Mouse (Mus musculus) adrenal gland, adult 18-20 months (tissue): Measurements from ENCODE around the gene Vmn1r129. TPM values are rescaled to one million over a fixed set of nuclear protein-coding genes. Genes with fewer than 3 reads are reported as not detected.
"Not testable (repeated sequence)": the region's sequence is repeated elsewhere in the genome, so short reads cannot be mapped to it uniquely, and the experiment has no call there.

Experiments
- DNase-seq, 2 experiments: peaks; one replicate each; pipeline ENCODE4 v3.0.0; 2021 to 2022; ENCODE audit warnings: low spot score in 2 of 2
- long read RNA-seq, 2 experiments: library from polyadenylated mRNA; stranded (forward); transcript quantifications; one replicate each; pipeline ENCODE4 v2.0.0; 2021
- total RNA-seq, 2 experiments: library from RNA; stranded (reverse); gene quantifications; 1 replicate in 1 of 2; 2 replicates in 1 of 2; pipeline ENCODE4 v1.2.3; 2021

Vmn1r129 gene
- total RNA-seq: not detected
- long read RNA-seq, experiment 1: 0 reads
- long read RNA-seq, experiment 2: 0 reads

- not testable (repeated sequence) for DNase-seq
Observed at GRCm38 (mm10) chr7:21361191-21361590, at the start of gene Vmn1r129. Gene Vmn1r129, minus strand, starts transcription at chr7:21361291.

- not testable (repeated sequence) for DNase-seq
Observed at GRCm38 (mm10) chr7:21349073-21349472, 12.0 kb downstream of the Vmn1r129 start, which contains the start of gene Vmn1r128. Gene Vmn1r128, plus strand, starts transcription at chr7:21349373.

DNA sequence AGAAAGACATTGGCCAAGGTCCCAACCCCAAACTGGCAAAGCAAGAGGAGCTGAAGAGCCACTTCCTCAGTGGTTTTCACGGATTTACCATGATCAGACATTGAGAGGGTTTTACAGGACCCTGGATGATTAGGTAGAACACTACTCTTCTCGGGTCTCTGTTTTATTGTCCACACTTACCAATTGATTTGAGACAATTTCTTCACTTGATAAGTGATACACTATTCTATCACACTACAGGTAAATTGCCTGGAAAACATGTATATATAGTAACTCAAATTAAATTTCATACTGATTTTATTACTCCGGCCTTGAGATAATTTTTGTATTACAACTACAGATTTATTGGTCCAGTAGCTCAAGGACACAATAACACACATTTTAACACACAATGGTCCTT, 41.3 kb downstream of the Vmn1r129 start, which contains the start of gene Vmn1r127:
Gene Vmn1r127, minus strand, starts transcription at position 101 of the 400 bp plus-strand sequence.
- DNase-seq: not testable (repeated sequence)

Other genes with a start within 250 kb of the Vmn1r129 start
- gene Vmn1r122, start 227.2 kb downstream of the Vmn1r129 start, total RNA-seq: not detected
- gene Vmn1r123, start 199.1 kb downstream of the Vmn1r129 start, total RNA-seq: not detected
- not detected for gene Gm5157, start 170.9 kb downstream of the Vmn1r129 start, total RNA-seq
- not detected for gene Vmn1r124, start 100.7 kb downstream of the Vmn1r129 start, total RNA-seq
- gene Vmn1r125, start 89.1 kb downstream of the Vmn1r129 start, total RNA-seq: not detected
- gene Vmn1r126, start 59.8 kb downstream of the Vmn1r129 start, total RNA-seq: not detected
- gene Vmn1r127, start 41.4 kb downstream of the Vmn1r129 start, total RNA-seq: not detected
- not detected for gene Vmn1r128, start 11.9 kb downstream of the Vmn1r129 start, total RNA-seq
- not detected for gene Gm6882, start 71.5 kb upstream of the Vmn1r129 start, total RNA-seq
- not detected for gene Vmn1r130, start 150.5 kb upstream of the Vmn1r129 start, total RNA-seq
- not detected for gene Vmn1r131, start 184.8 kb upstream of the Vmn1r129 start, total RNA-seq